Mouse (Mus musculus) limb, embryonic 14.5 days (tissue): ENCODE measurements around the gene Ecel1. TPM values are rescaled to one million over a fixed set of nuclear protein-coding genes. Genes with fewer than 3 reads are reported as not detected.

Source experiments
- ATAC-seq: fragments of 200-750 bp; cut with Nextera tagmentation; 2 replicates; pipeline ENCODE4 v1.8.0; 2017; ENCODE audit warnings: low read depth, moderate number of reproducible peaks, moderate TSS enrichment; ENCODE audit not compliant: low FRiP score
- DNase-seq: peaks from one replicate; pipeline ENCODE4 v3.0.0-alpha.2; 2015; ENCODE audit warnings: low spot score
- H3K27ac ChIP-seq: fragments of 300-500 bp; sonication (generic); replicated peaks from 2 replicates; pipeline ENCODE4 v1.5.1; 2014; ENCODE audit warnings: low read depth, mild to moderate bottlenecking, low read length, moderate library complexity, mixed read lengths
- H3K27me3 ChIP-seq: fragments of 300-500 bp; sonication (generic); 2 replicates; pipeline ENCODE4 v1.6.1; 2014; ENCODE audit warnings: low read length, mixed read lengths; ENCODE audit not compliant: control insufficient read depth, insufficient read depth
- H3K36me3 ChIP-seq: fragments of 300-500 bp; sonication (generic); 2 replicates; pipeline ENCODE4 v1.6.1; 2014; ENCODE audit warnings: mild to moderate bottlenecking, low read length, moderate library complexity, mixed read lengths; ENCODE audit not compliant: control insufficient read depth, insufficient read depth
- H3K4me1 ChIP-seq: fragments of 300-500 bp; sonication (generic); 2 replicates; pipeline ENCODE4 v1.6.1; 2014; ENCODE audit warnings: antibody characterized with exemption, low read length, mixed read lengths; ENCODE audit not compliant: control insufficient read depth, insufficient read depth
- H3K4me2 ChIP-seq: fragments of 300-500 bp; sonication (generic); replicated peaks from 2 replicates; pipeline ENCODE4 v1.6.1; 2014; ENCODE audit warnings: low read depth, mild to moderate bottlenecking, low read length, moderate library complexity; ENCODE audit not compliant: severe bottlenecking
- H3K4me3 ChIP-seq: fragments of 300-500 bp; sonication (generic); replicated peaks from 2 replicates; pipeline ENCODE4 v1.5.1; 2014; ENCODE audit warnings: low read length
- H3K9ac ChIP-seq: fragments of 300-500 bp; sonication (generic); 2 replicates; pipeline ENCODE4 v1.6.1; 2014; ENCODE audit warnings: mild to moderate bottlenecking, low read depth, low read length, moderate library complexity; ENCODE audit not compliant: severe bottlenecking
- H3K9me3 ChIP-seq: fragments of 300-500 bp; sonication (generic); 2 replicates; pipeline ENCODE4 v1.6.1; 2016; ENCODE audit warnings: low read length; ENCODE audit not compliant: control insufficient read depth
- POLR2A ChIP-seq: fragments of 200-500 bp; IDR thresholded peaks from 2 replicates; pipeline ENCODE4 v1.8.0; 2012; ENCODE audit warnings: inconsistent platforms, mild to moderate bottlenecking, moderate library complexity, borderline replicate concordance; ENCODE audit not compliant: insufficient read depth, insufficient read length; ENCODE audit errors: extremely low read depth
- WGBS: fragments of 180-500 bp; shearing (Covaris S2); extraction: QIAGEN DNeasy Blood & Tissue Kit; methylation state at CpG from one replicate; pipeline ENCODE4 v1.1.7; 2014; 5-methylcytosine and 5-hydroxymethylcytosine counted together
- polyA plus RNA-seq, 2 experiments: library from polyadenylated mRNA; depleted of rRNA in 1 of 2; stranded (reverse) in 1 of 2; unstranded in 1 of 2; fragments of >200 nt; fragmentation: Nextera tagmentation in 1 of 2; extraction: Ambion mirVana in 1 of 2; gene quantifications; 2 replicates each; pipeline versions ENCODE4 v1.2.1 to v1.2.3; 2012 to 2014

The Ecel1 gene
- polyA plus RNA-seq (2012; rRNA removed) (1.4 and 2.0 TPM in 2 replicates), polyA plus RNA-seq (2014; fragmentation: Nextera tagmentation; extraction: Ambion mirVana) (0.61 and 1.0 TPM in 2 replicates)

DNA sequence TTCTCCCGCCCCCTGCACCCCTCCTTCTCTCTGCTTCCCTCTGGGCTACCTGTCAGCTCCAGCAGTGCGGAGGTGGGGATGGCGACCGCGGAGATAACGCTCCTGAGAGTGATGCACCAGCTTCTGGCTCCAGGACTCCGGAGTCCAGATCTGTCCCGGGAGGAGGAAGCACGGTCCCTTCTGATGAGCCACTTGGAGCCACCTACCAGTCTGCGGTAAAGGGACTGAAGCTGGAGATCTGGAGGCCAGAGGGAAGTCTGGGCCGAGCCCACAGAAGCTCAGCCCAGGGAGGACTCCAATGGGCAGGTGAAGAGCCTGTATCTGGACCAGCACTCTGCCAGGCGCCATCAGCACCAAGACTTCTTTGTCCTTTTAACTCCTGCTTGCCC, at the start of gene Ecel1:
Gene Ecel1, minus strand, starts transcription at position 323 of the 389 bp plus-strand sequence.
- peak within 1 kb of the TSS; percentile 40 for H3K4me3 ChIP-seq
- H3K4me2 ChIP-seq = peak within 1 kb of the TSS; percentile 63
- no peak for ATAC-seq
- peaks cover 79% of the 10 kb centered on the region for H3K27me3 ChIP-seq
- no peaks in the 10 kb centered on the region for H3K9me3 ChIP-seq
- no peak within 1 kb of the TSS for H3K9ac ChIP-seq
- H3K4me1 ChIP-seq = peaks cover 10% of the 10 kb centered on the region; the same call in 1 of the 2 replicates
- H3K27ac ChIP-seq = no peak within 1 kb of the TSS
- 4% methylated on average over 6 of the region's 12 CpGs for WGBS
- no peak for TF ChIP-seq POLR2A
- no peaks in the 10 kb centered on the region for H3K36me3 ChIP-seq
- no peak for DNase-seq

DNA sequence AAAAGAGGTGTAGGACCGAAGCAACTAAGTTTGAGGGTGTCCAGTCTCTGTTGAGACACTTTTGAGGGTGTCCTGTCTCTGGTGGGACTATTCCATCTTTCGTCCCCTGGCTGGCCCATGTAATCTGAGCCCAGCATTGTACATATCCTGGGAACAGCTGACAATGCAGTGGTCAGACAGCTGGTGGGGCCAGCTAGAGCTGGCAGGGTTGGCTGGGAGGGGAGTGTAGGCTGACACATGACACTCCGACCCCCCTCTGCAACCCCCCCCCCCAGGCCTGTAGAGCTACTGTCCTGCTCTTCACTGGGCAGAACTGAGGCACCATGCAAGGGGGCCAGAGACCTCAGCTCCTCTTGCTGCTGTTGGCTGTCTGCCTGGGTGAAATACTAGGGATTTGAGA, 49.2 kb upstream of the Ecel1 start:
- Histone ChIP-seq H3K27ac (no peak overlapping the region), H3K4me3 (no peak overlapping the region), H3K4me1 (no peaks in the 10 kb centered on the region), H3K27me3 (no peaks in the 10 kb centered on the region; the same call in 1 of the 2 replicates), H3K36me3 (no peaks in the 10 kb centered on the region), H3K9ac (no peak overlapping the region), H3K4me2 (no peak overlapping the region), H3K9me3 (no peaks in the 10 kb centered on the region)
- peak; percentile 87 for ATAC-seq
- TF ChIP-seq POLR2A = no peak
- peak; percentile 53 for DNase-seq
- 37% methylated on average over 3 of the region's 3 CpGs for WGBS

DNA sequence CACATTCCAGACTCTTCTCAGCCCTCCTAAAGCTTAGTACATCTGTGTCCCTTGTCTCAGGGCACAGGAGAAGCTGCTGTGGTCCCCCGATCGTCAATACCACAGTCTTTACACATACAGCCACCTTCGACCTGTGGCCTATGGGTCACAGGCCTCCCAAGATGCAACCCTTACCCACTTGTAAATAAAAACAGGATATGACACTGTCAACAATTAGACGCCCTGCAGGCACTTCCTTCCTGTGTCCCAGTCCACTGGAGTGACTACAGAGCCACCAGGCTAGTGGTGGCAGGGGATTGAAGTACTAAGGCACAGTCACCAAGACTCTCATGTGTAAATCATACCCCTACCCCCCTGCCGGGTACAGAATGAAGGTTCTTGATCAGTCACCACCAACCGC, 48.7 kb upstream of the Ecel1 start:
- Histone ChIP-seq H3K27ac (no peak overlapping the region), H3K27me3 (no peaks in the 10 kb centered on the region; the same call in 1 of the 2 replicates), H3K4me3 (no peak overlapping the region), H3K9ac (no peak overlapping the region), H3K36me3 (no peaks in the 10 kb centered on the region), H3K4me1 (no peaks in the 10 kb centered on the region), H3K4me2 (no peak overlapping the region), H3K9me3 (no peaks in the 10 kb centered on the region)
- ATAC-seq (peak; percentile 33), DNase-seq (no peak)
- WGBS = 36% methylated on average over 6 of the region's 6 CpGs
- no peak for TF ChIP-seq POLR2A

DNA sequence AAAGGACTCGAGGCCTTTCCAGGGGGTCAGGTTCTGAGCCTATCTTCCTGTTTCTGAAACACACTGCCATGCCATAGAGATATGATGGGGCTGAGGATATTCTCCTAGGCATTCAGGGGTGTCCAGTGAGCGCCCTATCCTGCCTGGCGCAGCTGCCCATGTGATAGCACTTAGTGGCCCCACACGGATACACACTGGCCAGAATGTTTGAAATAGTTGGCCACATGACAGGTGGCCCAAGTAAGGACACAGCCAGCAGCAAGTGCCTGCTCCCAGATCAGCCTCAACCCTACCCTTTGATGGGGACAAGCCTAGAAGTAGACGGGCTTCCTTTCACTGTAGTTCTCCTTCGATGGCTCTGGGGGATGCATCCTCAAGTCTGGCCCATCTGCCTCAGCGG, 48.1 kb upstream of the Ecel1 start, which contains the start of gene Chrng:
Gene Chrng, plus strand, starts transcription at position 193 of the 400 bp plus-strand sequence.
- no peaks in the 10 kb centered on the region for H3K36me3 ChIP-seq
- H3K27me3 ChIP-seq = no peaks in the 10 kb centered on the region; the same call in 1 of the 2 replicates
- H3K27ac ChIP-seq = no peak within 1 kb of the TSS
- WGBS = 75% methylated on average over 7 of the region's 7 CpGs
- H3K4me2 ChIP-seq = no peak within 1 kb of the TSS
- H3K9ac ChIP-seq = no peak within 1 kb of the TSS
- H3K4me1 ChIP-seq = no peaks in the 10 kb centered on the region
- no peak for DNase-seq
- no peak for ATAC-seq
- TF ChIP-seq POLR2A = no peak
- no peaks in the 10 kb centered on the region for H3K9me3 ChIP-seq
- no peak within 1 kb of the TSS for H3K4me3 ChIP-seq

DNA sequence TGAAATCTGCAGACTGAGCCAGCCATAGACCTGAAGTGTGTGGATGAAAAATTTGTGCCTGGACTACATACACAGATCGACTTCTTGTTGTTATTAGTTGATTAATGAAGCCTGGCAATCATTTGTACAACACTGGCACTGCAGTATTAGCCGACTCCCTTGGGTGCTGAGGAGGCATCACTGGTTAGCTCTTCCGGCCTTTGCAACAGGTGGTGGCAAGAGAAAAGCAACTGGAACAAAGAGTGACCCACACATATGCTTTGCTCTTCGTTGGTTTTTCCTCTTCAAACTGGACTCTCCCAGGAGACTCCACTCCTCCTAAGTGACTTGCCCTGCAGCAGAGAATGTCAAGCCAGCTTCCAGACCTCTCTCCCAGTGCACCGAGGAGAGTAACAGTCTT, 47.5 kb upstream of the Ecel1 start:
- no peak for TF ChIP-seq POLR2A
- WGBS = 75% methylated on average over 5 of the region's 5 CpGs

More for the DNA sequence above, 47.5 kb upstream of the Ecel1 start:
- no peaks in the 10 kb centered on the region for H3K36me3 ChIP-seq
- H3K4me2 ChIP-seq = no peak overlapping the region
- no peaks in the 10 kb centered on the region for H3K9me3 ChIP-seq
- no peak overlapping the region for H3K27ac ChIP-seq
- no peaks in the 10 kb centered on the region; the same call in 1 of the 2 replicates for H3K27me3 ChIP-seq
- no peak overlapping the region for H3K9ac ChIP-seq
- ATAC-seq (no peak), DNase-seq (no peak)
- no peaks in the 10 kb centered on the region for H3K4me1 ChIP-seq
- no peak overlapping the region for H3K4me3 ChIP-seq
